Mouse (Mus musculus) olfactory bulb, adult 2 months (tissue): ENCODE measurements around the gene Shank3. TPM values are rescaled to one million over a fixed set of nuclear protein-coding genes. Genes with fewer than 3 reads are reported as not detected.

Experiments used
- H3K27ac ChIP-seq: fragments of 200-500 bp; 2 replicates; pipeline ENCODE4 v1.5.1; 2012; ENCODE audit warnings: low read depth, low read length; ENCODE audit not compliant: insufficient read depth
- H3K4me1 ChIP-seq: fragments of 200-500 bp; 2 replicates; pipeline ENCODE4 v1.6.1; 2012; ENCODE audit warnings: low read length; ENCODE audit not compliant: control insufficient read depth, insufficient read depth
- H3K4me3 ChIP-seq: fragments of 200-500 bp; 2 replicates; pipeline ENCODE4 v1.5.1; 2012; ENCODE audit warnings: mild to moderate bottlenecking, low read depth, low read length, moderate library complexity; ENCODE audit not compliant: insufficient read depth
- CTCF ChIP-seq: fragments of 200-500 bp; IDR thresholded peaks from 2 replicates; pipeline ENCODE4 v1.5.1; 2012; ENCODE audit warnings: low read depth, mild to moderate bottlenecking, low read length, moderate library complexity; ENCODE audit not compliant: insufficient read depth
- POLR2A ChIP-seq: fragments of 200-500 bp; IDR thresholded peaks from 2 replicates; pipeline ENCODE4 v1.6.1; 2012; ENCODE audit warnings: mild to moderate bottlenecking, low read depth, low read length, moderate library complexity; ENCODE audit not compliant: insufficient read depth
- WGBS: fragments of 180-500 bp; shearing (Covaris S2); methylation state at CpG from one replicate; pipeline ENCODE4 v1.1.7; 2018; 5-methylcytosine and 5-hydroxymethylcytosine counted together
- polyA plus RNA-seq: library from polyadenylated mRNA; stranded (reverse); fragments of >200 nt; gene quantifications from 2 replicates; pipeline ENCODE4 v1.2.4, GENCODE M21; 2012; ENCODE audit warnings: low replicate concordance; ENCODE audit not compliant: missing spikeins, insufficient read depth, insufficient read length

Shank3 gene
- polyA plus RNA-seq, 1 experiment: not detected

DNA sequence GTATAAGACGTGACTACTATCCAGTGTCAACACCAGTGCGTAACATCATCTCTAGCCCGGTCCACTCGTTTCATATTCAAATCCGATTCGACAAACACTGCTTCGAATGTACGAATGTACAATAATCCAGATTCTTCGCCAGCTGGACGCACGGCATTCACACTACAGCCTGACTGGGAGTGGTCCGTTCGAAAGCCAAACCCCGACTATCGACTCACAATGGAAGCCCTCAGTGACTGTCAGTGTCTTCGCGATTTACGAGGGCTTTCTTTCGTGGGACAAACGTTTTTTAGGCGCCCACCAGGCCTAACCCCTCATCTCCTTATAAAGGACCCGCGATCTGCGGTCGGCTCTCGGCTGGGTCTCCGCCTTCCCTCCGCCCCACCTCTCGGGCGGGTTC lies 91.9 kb downstream of the Shank3 start:
- WGBS: 1% methylated on average over 30 of the region's 30 CpGs
- no peak for TF ChIP-seq CTCF
- H3K4me1 ChIP-seq: peaks cover 11% of the 10 kb centered on the region
- H3K27ac ChIP-seq: no peak overlapping the region
- peak overlapping the region; percentile 83 for H3K4me3 ChIP-seq

GRCm38 (mm10) chr15:89591723-89592455 lies 92.5 kb downstream of the Shank3 start, which contains the start of gene Rabl2:
TSS of gene Rabl2 (minus strand) at chr15:89591923.
- Histone ChIP-seq H3K4me1 (peaks cover 11% of the 10 kb centered on the region), H3K4me3 (peak within 1 kb of the TSS; percentile 83), H3K27ac (no peak within 1 kb of the TSS; the same call in 1 of the 2 replicates)
- TF ChIP-seq POLR2A (peak; percentile 80), CTCF (no peak)
- WGBS: under 1% methylated on average over 35 of the region's 35 CpGs

DNA sequence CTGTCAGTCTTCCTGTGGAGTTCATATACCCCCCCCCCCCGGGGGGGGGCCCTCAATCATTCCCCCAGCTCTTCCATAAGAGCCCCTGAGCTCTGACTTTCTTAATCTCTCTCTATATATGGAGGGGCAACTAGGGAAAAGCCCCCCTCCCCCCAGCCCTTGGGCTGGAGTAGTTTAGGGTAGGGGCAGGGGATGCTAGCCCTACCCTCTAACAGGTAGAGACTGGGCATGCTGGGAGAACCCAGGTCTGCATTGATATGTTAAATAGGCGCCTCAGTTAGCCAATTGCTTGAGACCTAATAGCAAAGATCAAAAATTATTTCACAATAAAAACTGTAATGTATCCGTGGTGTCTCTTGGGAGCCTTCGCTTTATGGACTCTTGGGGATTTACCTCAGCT lies 93.1 kb downstream of the Shank3 start:
- no peak overlapping the region for H3K27ac ChIP-seq
- H3K4me1 ChIP-seq: peaks cover 11% of the 10 kb centered on the region
- H3K4me3 ChIP-seq: no peak overlapping the region
- TF ChIP-seq CTCF (no peak), POLR2A (no peak)
- WGBS: 49% methylated on average over 4 of the region's 4 CpGs

- no peak for TF ChIP-seq CTCF
- no peak for TF ChIP-seq POLR2A
- no peak overlapping the region for H3K4me3 ChIP-seq
- H3K4me1 ChIP-seq: no peaks in the 10 kb centered on the region
- H3K27ac ChIP-seq: no peak overlapping the region
- WGBS: 58% methylated on average over 12 of the region's 12 CpGs
Measured at GRCm38 (mm10) chr15:89605822-89606570, 106.6 kb downstream of the Shank3 start.

- TF ChIP-seq CTCF (no peak), POLR2A (no peak)
- Histone ChIP-seq H3K27ac (no peak overlapping the region), H3K4me1 (no peaks in the 10 kb centered on the region), H3K4me3 (no peak overlapping the region)
- WGBS: 88% methylated on average over 8 of the region's 8 CpGs
Measured at GRCm38 (mm10) chr15:89607480-89607879, 108.1 kb downstream of the Shank3 start.

DNA sequence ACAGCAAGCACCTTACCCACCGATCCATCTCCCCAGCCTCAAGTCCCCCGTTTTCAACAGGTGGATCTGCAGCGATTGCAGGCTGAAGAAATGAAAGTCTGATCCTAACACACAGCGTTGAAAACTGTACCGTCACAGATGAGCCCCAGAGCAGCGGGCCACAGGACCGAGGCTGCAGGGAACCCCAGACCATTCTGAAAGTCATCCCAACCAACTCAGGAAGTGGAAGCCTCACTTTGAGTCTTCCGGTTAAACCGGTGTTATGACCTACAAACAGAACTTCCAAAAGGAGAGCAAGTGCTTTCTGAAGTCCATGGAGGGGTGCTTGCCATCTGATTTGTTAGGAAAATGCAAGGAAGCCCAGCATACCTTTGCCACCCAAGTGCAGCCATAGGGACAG lies 108.5 kb downstream of the Shank3 start:
- no peak for TF ChIP-seq CTCF
- no peak for TF ChIP-seq POLR2A
- WGBS: 88% methylated on average over 9 of the region's 9 CpGs
- H3K4me1 ChIP-seq: no peaks in the 10 kb centered on the region
- H3K27ac ChIP-seq: no peak overlapping the region
- no peak overlapping the region for H3K4me3 ChIP-seq

Other genes with a start within 250 kb of the Shank3 start
- 913 TPM in 1 of 2 replicates, not detected in the other for gene Sbf1, start 184.3 kb upstream of the Shank3 start, polyA plus RNA-seq
- not detected in 2 replicates for gene Adm2, start 176.9 kb upstream of the Shank3 start, polyA plus RNA-seq
- not detected in 2 replicates for gene Miox, start 165.2 kb upstream of the Shank3 start, polyA plus RNA-seq
- not detected in 2 replicates for gene Lmf2, start 144.0 kb upstream of the Shank3 start, polyA plus RNA-seq
- not detected in 2 replicates for gene Ncaph2, start 143.9 kb upstream of the Shank3 start, polyA plus RNA-seq
- gene Sco2, start 125.8 kb upstream of the Shank3 start, polyA plus RNA-seq: not detected in 2 replicates
- gene Tymp, start 122.6 kb upstream of the Shank3 start, polyA plus RNA-seq: not detected in 2 replicates
- gene Odf3b, start 120.3 kb upstream of the Shank3 start, polyA plus RNA-seq: not detected in 2 replicates
- not detected in 2 replicates for gene Klhdc7b, start 114.7 kb upstream of the Shank3 start, polyA plus RNA-seq
- not detected in 2 replicates for gene Syce3, start 89.1 kb upstream of the Shank3 start, polyA plus RNA-seq
- not detected in 2 replicates for gene Cpt1b, start 73.8 kb upstream of the Shank3 start, polyA plus RNA-seq
- not detected in 2 replicates for gene C730034F03Rik, start 70.0 kb upstream of the Shank3 start, polyA plus RNA-seq
- gene Gm44502, start 69.9 kb upstream of the Shank3 start, polyA plus RNA-seq: not detected in 2 replicates
- gene Chkb, start 69.7 kb upstream of the Shank3 start, polyA plus RNA-seq: not detected in 2 replicates
- gene Mapk8ip2, start 45.7 kb upstream of the Shank3 start, polyA plus RNA-seq: not detected in 2 replicates
- gene Arsa, start 22.2 kb upstream of the Shank3 start, polyA plus RNA-seq: not detected in 2 replicates
- gene Acr, start 68.7 kb downstream of the Shank3 start, polyA plus RNA-seq: not detected in 2 replicates
- not detected in 2 replicates for gene Rabl2, start 92.3 kb downstream of the Shank3 start, polyA plus RNA-seq